Mouse (Mus musculus): ENCODE measurements around the gene Pde2a. TPM values are rescaled to one million over a fixed set of nuclear protein-coding genes. Genes with fewer than 3 reads are reported as not detected.

Pde2a gene
- total RNA-seq, 2 experiments from 2014 or later: 17.6 to 22.7 TPM

DNA sequence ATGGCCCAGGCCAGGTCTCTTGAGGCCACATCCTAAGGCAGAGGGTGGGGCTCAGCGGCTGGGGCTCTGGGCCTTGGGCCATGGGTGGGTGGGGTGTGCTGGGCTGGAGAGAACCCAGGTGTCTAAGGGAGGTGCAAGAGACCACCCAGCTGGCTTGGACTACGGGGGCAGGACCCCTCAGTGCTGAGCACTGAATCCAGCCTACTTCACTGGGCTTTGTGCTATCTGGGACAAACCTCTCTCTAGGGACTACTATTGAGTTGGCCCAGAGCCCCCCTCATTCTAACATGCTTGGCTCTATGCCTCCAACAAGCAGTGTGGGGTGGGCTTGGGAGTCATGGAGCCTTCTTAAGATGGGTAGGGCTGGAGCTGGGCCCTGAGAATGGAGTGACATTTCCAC lies 26.0 kb upstream of the Pde2a start:
- intact Hi-C loops (cut with DNase I): no loop called here
- DNase-seq: no peak

DNA sequence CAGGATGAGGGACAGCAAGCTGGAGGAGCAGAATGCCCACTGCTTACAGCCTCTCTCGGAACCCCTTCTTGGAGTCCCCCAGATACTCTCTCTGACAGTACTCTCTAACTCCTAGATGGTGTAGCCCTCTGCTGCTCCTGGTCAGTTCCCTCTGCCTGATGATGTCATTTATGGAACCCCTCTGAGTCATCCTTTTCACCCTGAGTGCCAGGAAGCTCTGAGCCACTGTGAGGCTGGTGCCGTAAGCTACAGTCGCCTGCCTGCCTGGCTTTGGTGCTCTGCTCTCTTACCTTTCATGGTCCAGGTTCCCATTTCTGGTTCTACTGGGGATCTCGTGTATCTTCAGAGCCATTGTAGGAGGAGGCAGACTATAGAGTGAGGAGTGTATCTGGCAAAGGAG lies 24.3 kb upstream of the Pde2a start:
- intact Hi-C loops (cut with DNase I): no loop called here
- no peak for DNase-seq

DNA sequence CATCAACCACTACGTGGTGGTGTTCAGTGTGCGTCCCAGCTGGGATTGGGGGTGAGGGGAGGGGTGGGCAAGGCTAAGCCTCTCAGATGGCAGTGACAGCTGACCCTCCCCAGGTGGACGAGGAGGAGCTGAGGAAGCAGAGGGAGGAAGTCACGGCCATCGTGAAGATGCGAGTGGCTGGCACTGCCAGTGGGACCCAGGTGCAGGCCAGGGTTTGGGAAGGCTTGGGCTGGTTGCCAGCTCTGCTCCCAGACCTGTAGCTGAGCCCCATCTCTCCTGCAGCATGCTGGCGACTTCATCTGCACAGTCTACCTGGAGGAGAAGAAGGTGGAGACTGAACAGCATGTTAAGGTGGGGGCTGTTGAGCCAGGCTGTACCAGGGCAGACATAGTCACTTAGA lies 20.0 kb upstream of the Pde2a start:
- intact Hi-C loops (cut with DNase I): no loop called here
- DNase-seq: no peak

DNA sequence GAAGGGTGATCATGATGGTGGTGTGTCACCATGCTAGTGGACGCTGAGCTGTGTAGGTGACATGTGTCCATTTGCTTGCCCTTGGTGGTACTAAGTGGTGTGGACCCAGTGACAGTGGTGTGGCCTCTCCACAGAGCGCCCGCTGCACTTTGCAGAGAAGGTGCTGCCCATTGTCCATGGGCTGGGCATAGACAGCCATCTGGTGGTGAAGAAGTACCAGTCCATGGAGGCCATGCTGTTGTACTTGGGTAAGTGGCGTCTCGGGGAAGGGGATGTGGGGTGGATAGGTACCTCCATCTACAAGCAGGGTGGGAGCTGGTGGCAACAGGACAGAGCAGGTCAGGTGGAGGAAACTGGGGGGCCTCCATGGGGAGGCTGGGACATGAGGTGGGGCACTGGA lies 17.7 kb upstream of the Pde2a start:
- intact Hi-C loops (cut with DNase I): loop anchor here (1.0 kb wide), 1 partner anchor 19 kb away; no protein-coding TSS in a partner anchor
- no peak for DNase-seq

DNA sequence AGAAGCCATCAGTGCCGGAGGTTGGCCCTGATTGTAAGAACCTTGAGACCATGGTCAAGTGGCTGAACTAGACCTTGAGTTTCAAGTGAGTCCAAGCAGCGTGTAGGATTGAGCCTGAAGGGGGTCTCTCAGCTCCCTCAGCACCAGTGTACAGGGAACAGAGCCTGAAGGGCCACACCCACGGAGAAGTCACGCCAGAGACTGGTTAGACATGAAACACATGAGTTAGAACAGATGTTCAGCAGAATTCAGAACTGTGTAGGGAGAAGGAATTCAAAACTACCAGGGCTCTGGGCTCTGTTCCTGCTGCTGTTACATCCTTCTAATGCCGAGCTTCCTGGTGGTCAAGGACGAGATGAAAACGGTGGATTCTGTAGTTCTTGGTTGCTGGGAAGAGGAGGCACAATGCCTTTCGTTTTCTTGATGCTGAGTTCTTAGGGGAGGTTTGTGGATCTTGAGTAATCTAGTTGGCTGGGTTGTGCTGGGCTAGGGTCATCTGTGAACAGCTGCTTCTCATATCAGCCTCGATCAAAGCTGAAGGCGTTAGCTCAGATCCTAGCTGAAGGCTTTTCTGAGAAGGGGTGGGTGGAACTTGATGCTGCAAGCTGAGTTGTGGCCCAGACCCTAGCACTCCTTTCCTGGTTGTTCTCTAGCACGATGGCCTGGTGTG lies 11.1 kb upstream of the Pde2a start, which contains the start of gene Gm45837:
Gene Gm45837 (plus strand): TSS at position 620 of the 670 bp plus-strand sequence.
- DNase-seq: no peak

DNA sequence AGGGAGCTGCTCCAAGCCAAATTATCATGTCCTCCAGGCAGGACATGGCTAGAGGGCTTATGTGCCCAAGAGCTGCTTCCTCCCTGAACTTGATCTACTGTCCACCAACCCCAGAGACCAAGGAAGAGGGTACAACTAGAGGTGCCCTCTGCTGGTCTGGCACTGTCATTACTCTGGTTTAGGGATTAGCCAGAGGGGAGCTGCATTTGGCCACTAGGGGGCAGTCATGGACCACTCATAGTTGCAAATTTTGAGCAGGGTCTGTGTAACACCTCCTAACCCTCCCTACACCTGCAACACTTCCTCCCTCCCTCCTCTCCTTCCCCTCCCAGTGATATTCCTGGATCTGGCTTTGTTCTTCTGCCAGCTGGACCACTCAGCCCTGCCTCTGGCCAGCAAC lies 8.7 kb upstream of the Pde2a start:
- intact Hi-C loops (cut with DNase I): loop anchor here (5.0 kb wide), 1 partner anchor 210 kb away; no protein-coding TSS in a partner anchor
- peak; percentile 68 to 81 for DNase-seq

More for the DNA sequence above, 11.1 kb upstream of the Pde2a start, which contains the start of gene Gm45837:
- intact Hi-C loops (cut with DNase I): loop anchor here (5.0 kb wide), 1 partner anchor 212 kb away; no protein-coding TSS in a partner anchor

DNA sequence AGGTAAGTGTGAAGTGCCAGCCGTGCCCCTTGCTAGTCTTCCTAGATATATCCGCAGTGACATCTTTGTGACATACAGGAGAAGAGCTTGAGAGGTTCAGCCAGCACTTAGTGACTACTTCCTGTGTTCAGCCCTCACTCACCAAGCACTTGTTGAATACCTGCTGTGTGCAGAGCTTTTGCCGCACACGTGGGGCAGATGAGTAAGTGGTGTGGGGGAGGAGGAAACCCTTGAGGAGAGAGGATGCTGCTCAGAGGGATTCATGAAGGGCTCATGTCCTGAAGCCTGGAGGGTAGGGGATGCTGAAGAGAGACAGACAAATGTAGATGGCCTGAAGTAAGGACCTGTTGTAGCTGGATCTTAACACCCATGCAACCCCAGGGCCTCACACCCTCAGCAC lies 7.3 kb upstream of the Pde2a start:
- DNase-seq: no peak
- intact Hi-C loops (cut with DNase I): loop anchor here (5.0 kb wide), 1 partner anchor 208 kb away; no protein-coding TSS in a partner anchor

DNA sequence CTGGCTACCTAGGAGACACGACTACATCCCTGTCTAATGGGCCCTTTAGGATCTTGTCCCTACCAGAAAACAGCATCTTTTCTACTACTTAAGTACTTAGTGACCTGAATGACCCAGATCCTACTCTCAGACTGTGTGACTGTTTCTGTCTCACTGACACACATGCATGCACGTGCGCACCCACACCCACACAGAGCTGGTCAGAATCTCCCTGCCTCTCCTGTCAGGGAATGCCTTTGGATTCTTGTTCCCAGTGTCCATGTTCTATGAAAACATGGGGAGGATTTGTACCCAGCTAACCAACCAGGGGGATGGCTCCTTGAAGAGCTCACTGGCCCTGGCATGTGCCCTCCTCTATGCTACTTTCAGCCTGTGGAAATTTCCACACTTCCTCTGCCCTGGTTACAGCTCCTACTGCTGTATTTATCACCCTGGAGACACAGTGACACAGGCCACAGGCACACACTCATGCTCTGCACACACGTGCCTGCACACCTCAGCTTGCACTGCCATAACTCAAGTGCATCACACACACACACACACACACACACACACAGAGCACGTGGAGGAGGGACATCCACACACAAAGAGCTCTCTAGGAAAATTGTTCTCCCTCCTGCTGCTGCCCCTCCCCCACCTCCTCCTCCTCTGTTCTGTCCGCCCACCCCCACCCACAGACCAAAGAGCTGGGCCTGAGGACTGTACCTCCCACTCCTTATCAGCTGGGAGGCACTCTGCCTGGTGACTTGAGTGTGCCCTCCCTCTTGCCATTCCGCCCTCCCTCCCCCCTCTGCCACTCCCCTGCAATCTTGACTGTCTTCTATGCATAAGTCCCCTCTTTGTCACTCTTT lies 6.6 kb upstream of the Pde2a start:
- DNase-seq: no peak
- intact Hi-C loops (cut with DNase I): loop anchor here (5.0 kb wide), 1 partner anchor 207 kb away; no protein-coding TSS in a partner anchor

DNA sequence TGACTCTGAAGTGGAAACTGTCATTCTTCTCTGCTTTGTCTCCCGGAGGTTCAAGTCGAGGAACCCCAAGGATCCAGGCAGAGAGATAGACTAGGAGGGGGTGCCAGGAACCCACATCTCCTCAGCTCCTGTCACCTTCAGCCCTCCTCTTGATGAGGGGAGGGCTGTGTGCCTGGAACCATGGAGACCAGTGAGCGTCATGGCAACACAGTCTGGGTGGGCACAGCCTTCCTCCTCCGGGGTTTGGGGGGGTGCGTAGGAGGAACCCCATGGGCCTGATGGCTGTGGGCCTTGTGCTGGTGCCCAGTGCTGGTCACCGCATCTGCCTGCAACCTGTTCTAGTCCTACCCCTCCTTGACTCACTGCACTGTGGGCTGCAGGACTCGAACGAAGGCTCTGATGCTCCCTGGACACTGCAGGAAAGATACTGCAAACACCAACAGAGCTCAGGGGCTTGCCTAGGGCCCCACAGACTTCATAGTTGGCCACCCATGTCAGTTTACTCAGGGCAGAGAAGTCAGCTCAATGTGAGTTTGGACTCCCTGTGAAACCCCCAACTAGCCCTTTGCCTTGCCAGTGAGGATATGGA lies 5.9 kb upstream of the Pde2a start:
- intact Hi-C loops (cut with DNase I): no loop called here
- no peak for DNase-seq

DNA sequence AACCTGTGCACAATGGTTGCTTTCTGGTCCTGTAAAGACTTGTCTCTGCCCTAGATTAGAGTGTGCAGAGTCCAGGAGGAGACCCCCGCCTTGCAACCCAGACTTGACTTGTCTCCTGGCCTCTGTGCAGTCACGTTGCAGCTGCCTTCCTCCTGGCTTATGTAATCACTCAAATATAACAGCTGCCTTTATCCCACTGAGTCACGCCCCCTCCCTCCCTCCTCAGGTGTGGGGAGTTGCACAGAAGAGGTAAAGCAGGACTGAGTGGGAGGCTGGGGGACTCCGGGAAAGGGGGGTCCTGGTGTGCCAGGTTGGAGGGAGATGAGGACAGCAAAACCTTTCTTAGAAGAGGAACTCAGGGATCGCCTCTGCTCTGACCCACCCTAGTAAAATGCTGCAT lies 5.1 kb upstream of the Pde2a start:
- no peak for DNase-seq
- intact Hi-C loops (cut with DNase I): no loop called here

DNA sequence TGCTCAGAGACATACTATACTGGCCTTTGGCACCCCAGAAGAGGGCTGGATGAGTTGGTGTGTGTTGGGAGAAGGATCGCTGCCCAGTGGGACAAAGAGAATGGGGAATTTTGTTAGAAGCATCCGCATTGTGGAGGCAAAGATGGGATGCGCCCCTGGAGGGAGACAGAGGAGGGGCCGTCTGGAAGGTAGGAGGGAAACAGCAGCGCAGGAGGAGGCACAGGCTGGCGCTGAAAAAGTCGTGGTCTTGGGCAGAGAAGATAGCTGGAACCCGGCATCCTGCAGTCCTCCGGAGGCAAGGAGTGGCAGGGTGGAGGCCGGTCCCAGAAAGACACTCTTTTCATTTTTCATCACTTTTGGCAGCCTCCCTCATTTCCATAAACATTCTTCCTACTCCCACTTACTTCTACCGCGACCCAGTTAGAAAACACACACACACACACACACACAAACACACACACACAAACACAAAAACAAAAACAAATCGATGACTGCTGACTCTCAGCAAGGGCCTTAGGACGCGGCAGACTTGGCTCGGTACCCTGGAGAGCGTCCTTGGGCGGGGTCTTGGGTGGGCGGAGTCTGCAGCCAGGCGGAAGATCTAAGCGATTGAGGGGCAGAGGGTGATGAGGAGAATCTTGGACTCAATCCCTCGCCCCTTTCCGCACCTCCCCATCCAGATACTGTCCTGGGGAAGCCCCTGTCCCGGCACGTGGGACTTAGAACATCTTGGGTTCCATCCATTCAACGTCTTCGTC lies 2.3 kb upstream of the Pde2a start:
- intact Hi-C loops (cut with DNase I): no loop called here
- DNase-seq: no peak

DNA sequence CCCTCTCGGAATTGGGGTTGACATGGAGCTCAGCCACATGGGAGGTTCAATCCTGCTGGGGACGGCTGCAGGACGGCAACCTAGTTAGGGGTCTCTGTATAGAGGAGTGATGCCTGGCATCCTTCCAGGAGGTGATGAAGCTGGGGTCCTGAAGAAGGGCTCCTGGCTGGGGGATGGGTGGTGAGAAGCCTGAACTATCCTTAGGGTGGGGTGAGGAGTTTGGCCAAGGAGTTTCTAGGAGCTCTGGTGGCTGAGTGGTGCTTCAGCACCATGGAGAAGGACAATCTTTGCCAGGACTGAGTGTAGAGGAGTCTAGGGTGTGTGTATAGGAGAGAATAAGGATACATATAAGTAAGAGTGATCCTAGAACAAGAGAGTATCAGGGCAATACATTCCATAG lies 578 bp downstream of the Pde2a start:
- DNase-seq: no peak
- intact Hi-C loops (cut with DNase I): loop anchor here (1.0 kb wide), 1 partner anchor 448 kb away; the partner anchor contains the start of gene P2ry6

DNA sequence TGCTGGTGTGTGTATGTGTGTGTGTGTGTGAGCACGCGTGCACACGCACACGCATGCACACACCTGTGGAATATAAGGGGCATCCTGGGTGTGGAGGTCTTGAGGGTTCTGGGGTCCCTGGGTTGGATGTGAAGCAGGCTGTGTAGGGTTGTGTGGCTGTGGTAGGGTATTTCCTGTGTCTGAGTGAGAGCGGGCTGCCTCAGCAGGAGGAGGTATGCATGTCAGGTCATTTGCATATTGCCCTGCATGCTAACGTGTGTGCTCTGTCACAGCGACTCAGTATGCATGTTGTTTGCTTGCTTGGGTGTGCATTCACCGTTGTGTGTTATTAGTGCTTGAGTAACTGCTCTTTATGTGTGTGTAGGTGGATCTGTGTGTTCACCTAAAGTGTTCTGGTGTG lies 1.2 kb downstream of the Pde2a start:
- DNase-seq: no peak
- intact Hi-C loops (cut with DNase I): loop anchor here (1.0 kb wide), 1 partner anchor 448 kb away; the partner anchor contains the start of gene P2ry6

DNA sequence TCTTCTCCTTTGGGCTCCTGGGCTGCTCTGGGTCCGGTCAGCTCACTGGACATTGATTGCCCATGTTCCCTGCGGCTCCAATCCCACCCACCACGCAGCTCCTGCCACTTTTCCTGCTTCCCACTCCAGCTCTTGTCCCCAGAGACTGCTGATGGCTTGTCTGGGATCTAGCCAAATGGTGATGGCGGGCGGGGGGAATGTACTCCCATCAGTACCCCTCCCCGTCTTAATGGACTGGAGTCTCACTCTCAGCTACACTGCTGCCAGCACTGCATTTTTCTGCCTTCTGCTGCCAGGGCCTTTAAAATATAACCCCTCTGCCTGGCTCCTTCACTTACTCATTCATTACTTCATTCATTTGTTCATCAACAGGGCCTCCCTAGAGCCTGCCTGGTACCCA lies 2.5 kb downstream of the Pde2a start:
- DNase-seq: no peak
- intact Hi-C loops (cut with DNase I): no loop called here

DNA sequence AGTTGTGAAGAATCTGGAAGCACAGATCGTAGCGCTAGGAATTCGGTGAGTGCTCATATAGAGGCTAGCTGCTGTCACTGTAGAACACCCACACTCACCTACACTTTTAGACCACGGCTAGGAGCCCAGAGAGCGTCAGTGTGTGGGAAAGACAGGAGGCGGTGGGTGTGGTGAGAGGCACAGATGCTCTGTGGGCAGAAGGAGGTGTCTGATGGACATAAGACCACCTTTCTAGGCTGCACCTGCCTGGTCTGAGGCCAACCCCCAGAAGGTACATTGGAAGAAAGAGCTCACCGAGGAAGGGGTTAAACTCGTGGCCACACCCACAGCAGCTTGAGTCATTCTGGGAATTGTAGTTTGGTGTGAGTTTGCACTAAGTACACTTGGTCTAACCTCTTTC lies 5.2 kb downstream of the Pde2a start:
- DNase-seq: no peak
- intact Hi-C loops (cut with DNase I): loop anchor here (5.0 kb wide), 1 partner anchor 191 kb away; no protein-coding TSS in a partner anchor

DNA sequence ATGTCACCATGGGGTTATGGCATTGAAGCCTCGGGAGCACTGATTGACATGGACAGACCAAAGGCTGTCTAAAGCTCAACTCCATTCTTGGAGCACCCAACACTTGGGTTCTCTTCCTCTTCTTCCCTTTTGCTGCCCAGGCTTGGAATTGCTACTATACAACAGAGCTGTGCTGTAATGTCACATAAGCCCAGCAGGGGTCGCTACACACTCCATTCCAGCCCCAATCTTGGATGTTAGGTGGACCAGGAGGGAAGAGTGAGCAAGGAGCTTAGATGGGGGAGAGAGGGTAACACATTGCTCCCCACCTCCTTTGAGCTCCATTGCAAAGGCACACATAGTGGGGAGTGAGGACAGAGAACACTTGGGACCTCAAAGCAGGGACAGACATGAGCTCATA lies 6.2 kb downstream of the Pde2a start:
- DNase-seq: no peak
- intact Hi-C loops (cut with DNase I): loop anchor here (2.0 to 5.0 kb wide), 2 partner anchors 113 to 190 kb away; no protein-coding TSS in a partner anchor

DNA sequence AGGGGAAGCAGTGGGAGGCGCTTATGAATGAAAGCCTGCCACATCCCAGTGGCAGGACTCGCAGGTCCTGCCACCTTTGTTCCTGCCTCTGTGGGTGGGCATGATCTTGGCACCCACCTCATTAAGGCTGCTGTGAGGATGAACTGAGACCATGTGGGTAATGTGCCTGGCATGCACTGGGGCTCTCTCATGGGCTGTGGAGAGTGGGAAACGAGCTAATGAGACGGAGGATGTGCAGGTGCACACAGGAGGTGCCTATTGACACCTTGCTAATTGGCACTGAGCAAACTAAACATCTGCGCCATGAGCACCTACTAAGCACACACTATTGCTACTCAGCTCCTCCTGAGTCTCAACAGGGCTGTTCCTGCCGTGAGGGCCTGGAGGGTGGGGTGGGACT lies 13.5 kb downstream of the Pde2a start:
- intact Hi-C loops (cut with DNase I): no loop called here
- DNase-seq: no peak

DNA sequence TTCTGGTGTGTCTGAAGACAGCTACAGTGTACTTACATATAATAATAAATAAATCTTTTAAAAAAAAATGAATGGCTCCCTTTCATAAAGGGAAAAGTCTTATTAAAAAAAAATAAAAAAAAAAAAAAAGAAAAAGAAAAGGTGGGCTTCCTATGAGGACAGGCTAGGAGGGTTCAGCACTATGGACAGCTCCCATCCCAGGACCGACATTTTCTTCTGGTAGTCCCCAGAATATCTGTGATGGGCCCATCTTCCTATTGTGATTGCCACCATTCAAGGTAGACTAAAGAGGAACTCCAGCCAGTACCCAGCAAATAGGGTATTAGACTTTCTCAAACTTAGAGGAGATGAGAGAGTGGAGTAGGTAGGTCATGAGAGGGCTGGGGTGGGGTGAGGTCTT lies 16.4 kb downstream of the Pde2a start:
- no peak for DNase-seq
- intact Hi-C loops (cut with DNase I): no loop called here

DNA sequence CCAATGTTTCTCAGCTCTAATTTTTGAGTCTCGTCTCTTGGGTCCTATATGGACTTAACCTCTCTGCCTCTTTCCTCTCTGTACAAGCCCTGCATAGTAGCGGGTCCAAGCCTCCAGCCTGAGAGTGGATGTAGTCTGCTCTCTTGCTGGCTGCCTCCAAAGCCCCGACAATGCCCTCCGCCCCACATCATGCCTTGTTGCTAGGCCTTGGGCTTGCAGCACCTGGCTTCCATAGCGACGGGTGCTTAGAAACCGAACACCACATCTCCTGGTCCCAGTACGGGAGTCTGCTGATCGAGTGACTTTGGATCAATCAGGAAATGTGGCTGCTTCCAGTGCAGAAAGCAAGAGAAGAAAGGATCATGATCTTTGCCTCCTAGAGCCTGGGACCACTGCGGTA lies 21.6 kb downstream of the Pde2a start:
- DNase-seq: no peak
- intact Hi-C loops (cut with DNase I): no loop called here

DNA sequence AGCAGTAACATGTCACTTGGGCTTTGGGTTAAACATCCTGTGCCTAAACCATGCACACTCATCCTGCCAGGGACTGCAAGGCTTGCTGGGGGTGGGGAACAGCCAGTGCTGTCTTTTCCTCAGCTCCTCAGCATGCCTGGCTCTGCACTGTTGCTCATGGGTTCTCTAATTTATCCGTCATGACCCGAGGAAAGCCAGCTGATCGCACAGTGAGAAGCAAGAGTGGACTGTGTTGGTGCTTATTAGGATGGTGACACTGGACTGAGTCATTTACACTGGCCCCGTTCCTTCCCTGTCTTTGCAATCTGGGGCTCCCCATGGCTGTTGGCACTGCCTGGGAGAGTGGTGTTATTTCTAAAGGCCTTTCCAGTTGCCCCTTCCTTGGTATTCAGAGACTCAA lies 22.7 kb downstream of the Pde2a start:
- intact Hi-C loops (cut with DNase I): no loop called here

More for the DNA sequence above, 22.7 kb downstream of the Pde2a start:
- DNase-seq: no peak

All from gastrocnemius, postnatal 36 days (tissue).